Mouse (Mus musculus) left cerebral cortex, postnatal 10 days (tissue): Measurements from ENCODE around the gene Rac2. TPM values are rescaled to one million over a fixed set of nuclear protein-coding genes. Genes with fewer than 3 reads are reported as not detected.

Experiments
- total RNA-seq, 2 experiments: library from RNA; stranded (reverse); gene quantifications; 2 replicates each; pipeline ENCODE4 v1.2.3; 2021

Gene Rac2
- total RNA-seq, 2 experiments from 2014 or later, result 1.6 to 2.1 TPM

Other genes starting within 250 kb of the Rac2 start
- gene Csf2rb, start 247.0 kb downstream of the Rac2 start, total RNA-seq, result 1 to 10 TPM; 2.3 TPM
- under 1 TPM; 0.39 to 0.51 TPM for gene Tex33, start 176.9 kb downstream of the Rac2 start, total RNA-seq
- 10 to 100 TPM; 33.8 to 42.9 TPM for gene Tst, start 166.9 kb downstream of the Rac2 start, total RNA-seq
- 10 to 100 TPM; 56.3 to 56.5 TPM for gene Mpst, start 166.4 kb downstream of the Rac2 start, total RNA-seq
- gene Kctd17, start 144.2 kb downstream of the Rac2 start, total RNA-seq, result 100 to 1,000 TPM; 239 to 255 TPM
- not detected for gene Tmprss6, start 104.1 kb downstream of the Rac2 start, total RNA-seq
- gene Il2rb, start 77.5 kb downstream of the Rac2 start, total RNA-seq, result under 1 TPM in 1 of 2 experiments, not detected in 1; 0.17 TPM
- gene C1qtnf6, start 41.4 kb downstream of the Rac2 start, total RNA-seq, result 10 to 100 TPM; 14.4 to 15.9 TPM
- gene Sstr3, start 28.1 kb downstream of the Rac2 start, total RNA-seq, result 10 to 100 TPM; 12.9 to 14.4 TPM
- gene Cyth4, start 24.3 kb upstream of the Rac2 start, total RNA-seq, result 10 to 100 TPM; 10.4 to 11.6 TPM
- gene Elfn2, start 146.0 kb upstream of the Rac2 start, total RNA-seq, result 100 to 1,000 TPM in 1 of 2 experiments, 10 to 100 TPM in 1; 92.2 to 116 TPM
- gene Mfng, start 200.7 kb upstream of the Rac2 start, total RNA-seq, result 1 to 10 TPM; 6.7 to 7.6 TPM
- gene Card10, start 230.3 kb upstream of the Rac2 start, total RNA-seq, result 1 to 10 TPM; 4.3 to 5.1 TPM